Mouse (Mus musculus) megakaryocyte progenitor cell, adult 5-6 weeks (primary cell): ENCODE results near the gene Rbm44. TPM values are rescaled to one million over a fixed set of nuclear protein-coding genes. Genes with fewer than 3 reads are reported as not detected.

Experiments
- ATAC-seq: replicated peaks from 2 replicates; pipeline ENCODE4 v1.8.0; 2016; ENCODE audit warnings: mild to moderate bottlenecking, moderate TSS enrichment, inconsistent platforms; ENCODE audit not compliant: poor library complexity
- total RNA-seq, 2 experiments: library from RNA; stranded (forward) in 1 of 2; stranded (reverse) in 1 of 2; fragments of 157-497, 149-512 nt in 1 of 2; fragments of 200-1000 nt in 1 of 2; gene quantifications; 2 replicates each; pipeline versions ENCODE4 v1.2.3 to v1.2.4; 2015 to 2017

Rbm44 gene
- total RNA-seq, 2 experiments from 2014 or later = 3.9 to 6.5 TPM

DNA sequence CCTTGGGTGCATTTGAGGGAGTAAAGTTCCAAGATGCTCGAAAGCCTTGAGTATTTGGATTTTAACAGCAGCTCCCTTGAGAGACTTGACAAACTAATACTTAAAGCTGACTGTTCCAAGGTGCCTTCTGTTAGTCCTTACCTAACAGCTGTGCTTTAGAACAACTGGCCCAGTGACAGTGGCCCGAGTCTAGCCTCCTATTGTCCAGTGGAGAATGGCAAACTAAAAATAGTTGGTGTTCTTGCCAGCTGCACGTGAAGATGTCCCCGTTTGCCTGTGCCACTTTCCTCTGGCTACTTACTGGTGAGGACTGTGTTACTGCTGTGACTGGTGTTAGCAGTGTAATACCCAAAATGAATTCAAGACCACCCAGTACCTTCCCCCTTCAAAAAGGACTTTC is 32.0 kb downstream of the Rbm44 start:
- ATAC-seq = no peak

DNA sequence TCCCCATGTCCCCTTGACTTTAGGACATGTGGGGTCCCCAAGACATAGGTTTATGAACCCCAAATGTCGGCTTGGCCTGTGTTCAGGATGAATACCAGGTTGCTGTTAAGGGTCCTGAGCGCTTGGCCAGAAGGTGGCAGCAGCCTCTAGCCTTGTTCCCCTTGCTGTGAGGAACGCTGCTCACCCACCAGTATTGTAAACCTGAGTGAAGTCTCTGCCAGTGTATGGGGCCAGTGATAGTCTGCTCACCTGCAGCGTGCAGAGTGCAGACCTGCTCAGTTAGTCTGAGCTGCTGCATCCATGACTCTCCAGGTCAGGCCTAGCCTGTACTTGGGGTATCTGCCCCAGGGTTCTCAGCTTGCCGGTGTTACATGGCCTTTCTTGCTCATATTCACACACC is 34.2 kb downstream of the Rbm44 start:
- ATAC-seq = peak; percentile 68

DNA sequence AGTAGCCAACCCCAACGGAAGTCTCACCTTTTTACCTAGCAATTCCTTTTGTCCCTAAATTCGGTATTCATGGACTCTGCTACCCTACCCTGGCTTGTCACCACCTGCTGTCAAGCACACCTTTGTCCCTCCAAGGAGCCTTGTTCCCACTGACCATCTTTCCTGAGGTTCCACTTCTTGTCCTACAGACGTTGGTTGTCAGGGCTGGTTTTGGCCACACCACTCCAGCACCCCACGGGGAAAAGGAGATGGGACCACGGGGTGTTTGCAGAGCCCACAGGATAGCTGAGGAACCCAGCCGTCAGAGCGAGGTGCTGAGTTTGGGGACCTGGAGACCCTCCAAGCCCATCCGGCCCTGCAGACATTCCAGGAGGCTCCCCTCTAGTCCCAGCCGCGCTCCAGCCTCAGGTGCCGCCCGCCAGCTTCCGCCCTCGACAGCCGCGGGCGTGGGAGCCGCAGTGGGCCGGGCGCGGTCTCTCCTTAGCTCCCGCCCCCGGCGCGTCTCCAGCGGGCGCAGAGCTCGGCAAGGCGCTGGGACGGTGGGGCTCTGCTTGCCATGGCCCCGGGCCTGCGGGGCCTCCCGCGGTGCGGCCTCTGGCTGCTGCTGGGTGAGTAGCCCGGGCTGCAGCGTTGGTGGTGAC is 34.8 kb downstream of the Rbm44 start, which contains the start of gene Ramp1:
Ramp1 (plus strand) TSS at position 290 of the 641 bp plus-strand sequence.
- peak; percentile 48 for ATAC-seq

DNA sequence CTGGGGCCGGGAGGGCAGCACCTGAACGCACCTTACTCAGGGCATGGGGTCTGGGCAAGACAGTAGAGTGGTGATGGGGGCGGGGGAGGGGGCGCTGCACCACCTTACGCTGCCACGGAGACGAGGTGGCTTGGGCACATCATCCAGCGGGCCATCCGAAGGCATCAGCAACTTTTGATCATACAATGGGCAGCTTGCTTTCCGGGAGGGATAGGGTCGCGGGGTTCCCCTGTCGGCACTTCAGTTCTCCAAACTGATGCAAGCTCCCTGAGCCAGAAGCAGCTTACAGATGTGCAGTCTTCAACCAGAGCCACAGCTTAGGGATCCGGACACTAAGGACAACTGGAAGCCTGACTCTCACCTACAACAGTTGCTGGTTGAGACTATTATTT is 35.3 kb downstream of the Rbm44 start:
- ATAC-seq = 0 out of 2 replicates have a peak, but pooled peaks have one; percentile 0

DNA sequence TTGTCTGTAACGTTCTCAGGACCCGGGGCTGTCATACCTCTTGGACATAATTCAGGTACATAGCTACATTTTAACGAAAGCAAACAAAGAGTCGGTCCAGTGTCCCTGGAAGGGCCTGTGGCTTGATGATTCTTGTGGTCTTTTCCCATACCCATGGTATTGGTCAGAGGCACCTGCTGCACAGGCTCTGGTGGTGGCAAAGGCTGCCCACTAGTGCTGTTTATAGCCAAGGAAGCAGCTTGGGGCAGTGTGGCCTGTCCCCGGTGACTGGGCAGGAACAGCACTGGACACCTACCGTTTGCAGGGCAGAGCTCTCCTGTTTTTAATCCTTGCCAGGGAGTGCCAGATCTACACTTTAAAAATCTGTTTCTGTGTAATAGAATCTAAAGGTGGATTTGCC is 35.8 kb downstream of the Rbm44 start:
- no peak for ATAC-seq

DNA sequence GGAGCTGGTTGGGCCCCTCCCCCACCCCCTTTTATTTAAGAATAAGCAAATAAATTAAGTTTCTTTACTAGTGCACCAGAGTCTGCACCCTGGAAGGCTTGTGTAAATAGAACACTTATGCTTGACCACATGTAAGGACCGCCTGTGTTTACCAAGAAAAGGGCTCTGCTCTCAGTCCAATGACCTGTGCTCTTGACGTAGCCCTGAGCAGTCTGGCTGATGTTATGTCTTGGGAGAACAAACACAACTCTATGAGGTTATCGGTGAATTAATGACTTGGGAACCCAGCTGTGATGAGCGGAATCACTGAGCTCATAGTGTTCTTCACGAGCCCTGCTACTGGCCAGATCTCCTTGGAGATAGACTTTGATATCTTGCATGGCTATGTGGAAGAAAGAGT is 36.4 kb downstream of the Rbm44 start:
- ATAC-seq = no peak

DNA sequence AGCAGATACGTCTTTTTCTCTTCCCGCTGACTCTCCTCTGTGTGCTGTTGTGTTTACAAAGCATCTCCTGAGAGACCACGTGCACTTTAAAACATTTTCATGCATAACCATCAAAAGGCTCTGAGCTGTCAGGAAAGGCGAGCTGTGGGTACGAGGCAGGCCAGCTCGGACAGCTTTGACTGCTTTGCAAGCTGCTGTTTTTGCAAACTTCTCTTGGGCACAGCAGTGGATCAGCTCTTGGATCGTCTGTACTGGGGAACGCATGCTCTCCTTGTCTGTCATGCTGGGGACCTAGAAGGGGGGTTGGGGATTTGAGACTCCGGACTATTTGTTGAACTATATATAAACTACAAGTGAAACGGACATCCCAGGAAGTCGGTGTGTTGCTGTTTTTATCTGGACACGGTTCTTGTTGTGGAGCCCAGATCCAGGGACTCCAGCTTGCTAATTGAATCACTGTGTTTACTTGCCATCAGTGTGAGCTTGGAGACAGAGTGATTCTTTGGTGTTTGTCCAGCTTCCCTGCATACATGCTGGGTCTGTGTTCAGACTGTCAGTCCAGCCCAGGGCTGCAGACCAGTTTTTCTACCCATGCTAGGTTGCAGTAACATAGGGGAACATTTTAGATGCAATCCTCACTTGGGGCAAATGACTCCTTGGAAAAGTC is 37.0 kb downstream of the Rbm44 start:
- no peak for ATAC-seq

DNA sequence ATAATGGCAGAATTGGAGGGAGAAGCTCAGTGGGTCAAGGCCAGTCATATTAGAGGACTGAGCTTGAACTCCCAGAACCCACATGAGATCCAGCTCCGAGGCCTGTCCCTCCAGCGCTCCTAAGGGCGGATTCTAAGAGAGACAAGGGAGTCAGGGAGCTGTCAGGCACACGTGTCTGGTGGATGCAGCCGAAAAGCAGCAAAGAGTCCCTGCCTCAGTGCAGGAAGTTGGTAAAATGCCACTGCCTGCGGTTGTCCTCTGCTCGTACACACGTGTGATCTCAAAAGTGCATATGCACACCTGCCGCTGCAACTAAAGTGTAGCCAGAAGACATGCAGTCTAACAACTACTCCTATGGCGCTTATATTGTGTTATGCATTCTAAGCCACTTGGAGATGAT is 38.4 kb downstream of the Rbm44 start:
- ATAC-seq = no peak

DNA sequence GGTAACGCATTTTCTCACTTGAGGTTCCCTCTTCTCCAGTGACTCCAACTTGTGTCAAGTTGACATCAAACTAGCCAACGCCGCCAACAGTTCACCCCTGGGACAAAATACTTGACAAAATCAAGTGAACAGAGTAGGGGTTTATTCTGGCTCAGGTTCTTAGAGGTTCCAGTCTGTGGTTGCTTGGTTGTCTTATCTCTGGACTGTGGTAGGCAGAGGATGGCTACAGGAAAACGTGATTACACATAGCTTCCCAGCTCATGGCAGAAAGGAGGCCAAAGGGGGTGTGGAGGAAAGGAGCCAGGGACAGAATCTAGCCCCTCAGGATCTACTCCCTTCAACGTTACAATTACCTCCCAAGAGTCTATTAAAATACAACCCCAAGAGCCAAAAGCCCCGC is 41.8 kb downstream of the Rbm44 start:
- peak; percentile 18 for ATAC-seq

DNA sequence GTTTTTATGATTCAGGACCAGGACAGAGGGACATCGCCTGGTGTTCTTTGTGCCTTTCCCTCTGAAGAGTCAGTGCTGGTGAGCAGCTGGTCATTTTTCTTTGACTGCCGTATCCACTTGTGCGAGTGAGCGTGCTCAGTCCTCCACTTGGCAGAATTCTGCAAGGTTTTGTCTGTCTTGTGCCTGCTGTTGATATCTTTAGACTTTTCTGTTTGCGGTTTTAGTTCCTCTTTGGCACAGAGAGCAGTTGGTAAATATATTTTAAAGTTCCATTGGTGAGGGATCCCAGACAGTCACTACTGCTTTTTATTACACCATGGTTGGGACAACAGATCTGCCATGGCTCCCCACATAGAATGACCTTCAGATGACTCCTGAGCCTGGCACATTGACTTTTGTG is 42.4 kb downstream of the Rbm44 start:
- ATAC-seq = peak; percentile 59

DNA sequence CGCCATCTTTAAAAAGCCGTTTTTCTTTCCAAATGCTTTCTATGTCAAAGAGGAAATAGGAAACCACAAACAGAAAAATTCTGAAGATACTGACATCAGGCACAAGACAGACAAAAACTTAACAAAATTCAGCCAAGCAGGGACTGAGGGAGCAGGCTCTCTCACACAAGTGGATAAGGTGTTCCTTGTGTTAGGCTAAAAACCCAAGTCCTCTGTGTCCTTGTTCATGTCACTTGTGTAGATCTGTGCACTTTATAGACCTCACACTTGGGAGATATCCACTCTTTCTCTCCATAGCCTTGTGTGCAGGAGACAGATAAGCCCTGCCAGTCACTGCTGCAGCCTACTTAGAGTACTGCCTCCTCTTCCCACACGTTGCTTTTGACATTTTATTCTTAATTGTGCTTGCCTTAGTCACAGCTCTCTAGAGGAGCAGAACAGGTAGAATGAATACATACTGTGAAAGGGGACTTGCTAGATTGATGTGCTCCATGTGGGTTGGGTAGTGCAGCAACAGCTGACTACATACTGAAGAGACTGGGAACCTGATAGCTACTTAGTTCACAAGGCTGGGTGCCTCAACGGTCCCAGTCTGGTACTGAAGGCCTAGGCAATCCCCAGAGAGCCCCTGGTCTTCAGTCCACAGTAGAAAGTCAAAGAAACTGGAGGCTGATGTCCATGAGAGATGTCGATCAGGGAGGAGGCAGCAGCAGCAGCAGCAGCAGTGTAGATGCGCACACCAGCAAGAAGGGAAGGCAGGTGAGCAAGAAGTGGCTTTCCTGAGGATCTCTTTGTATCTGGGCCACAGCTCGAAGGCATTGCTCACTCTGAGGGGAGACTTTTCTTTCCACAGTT is 43.1 kb downstream of the Rbm44 start:
- peak; percentile 74 for ATAC-seq

DNA sequence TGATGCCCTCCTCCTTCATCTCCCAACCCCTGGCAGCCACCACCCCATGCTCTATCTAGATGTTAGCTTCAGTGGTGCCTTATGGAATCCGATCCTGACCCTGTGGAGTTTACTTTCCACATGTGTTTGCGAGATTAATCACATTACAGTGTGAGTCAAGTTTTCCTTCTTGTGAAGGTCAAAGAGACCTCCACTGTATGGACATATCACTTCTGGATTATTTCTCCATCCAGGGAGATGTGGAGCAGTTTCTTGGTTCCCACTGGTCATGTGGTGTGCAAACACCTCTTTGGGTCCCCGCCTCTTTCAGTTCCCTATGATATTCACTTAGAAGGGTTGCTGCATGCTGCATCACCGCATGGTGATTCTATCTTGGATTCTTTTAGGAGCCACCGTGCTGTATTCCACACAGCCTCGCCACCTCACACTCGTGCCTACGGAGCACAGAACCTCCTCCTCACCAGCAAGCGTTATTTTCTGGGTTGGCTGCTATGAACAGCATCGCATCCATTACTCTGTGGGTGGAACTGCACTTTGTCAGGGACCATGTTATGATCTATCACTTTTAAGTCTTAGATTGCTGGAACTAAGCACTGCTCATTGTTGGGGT is 44.1 kb downstream of the Rbm44 start:
- ATAC-seq = no peak

DNA sequence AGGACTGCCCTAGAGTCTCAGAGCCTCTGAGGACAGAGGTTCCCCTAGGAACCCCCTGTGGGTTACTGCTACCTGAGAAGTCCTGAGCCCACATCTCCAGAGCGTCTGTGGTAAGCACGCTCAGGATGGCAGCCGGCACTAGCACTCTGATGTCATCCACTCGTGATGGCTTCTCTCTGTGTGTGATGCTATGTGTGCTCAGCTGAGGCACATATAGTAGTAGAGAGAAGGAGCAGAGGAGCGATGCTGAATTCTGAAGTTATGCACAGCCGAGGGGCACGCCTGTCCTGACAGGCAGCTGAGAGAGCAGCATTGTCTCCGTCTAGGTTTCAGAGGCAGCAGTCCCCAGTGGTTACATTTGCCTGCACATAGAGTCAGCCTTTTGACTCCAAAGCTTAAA is 47.3 kb downstream of the Rbm44 start:
- ATAC-seq = no peak

DNA sequence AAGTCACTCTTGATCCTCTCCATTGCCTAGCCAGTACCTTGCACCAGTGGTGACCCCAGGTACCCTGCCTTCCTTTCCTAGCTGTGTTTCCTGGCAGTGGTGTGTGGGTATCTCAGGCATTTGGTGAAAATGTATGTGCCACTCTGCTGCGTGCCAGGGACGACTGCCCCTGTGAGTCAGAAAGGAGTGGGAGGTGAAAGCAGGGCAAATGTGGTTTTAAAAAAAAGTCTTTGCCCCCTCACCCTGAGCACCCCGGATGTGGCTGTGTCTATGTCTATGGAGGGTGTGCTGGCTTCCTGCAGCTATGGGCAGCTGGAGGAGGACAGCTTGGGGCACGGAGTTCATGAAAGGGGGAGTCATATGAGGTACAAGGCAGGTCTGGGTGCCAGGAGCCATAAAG is 48.4 kb downstream of the Rbm44 start:
- no peak for ATAC-seq

DNA sequence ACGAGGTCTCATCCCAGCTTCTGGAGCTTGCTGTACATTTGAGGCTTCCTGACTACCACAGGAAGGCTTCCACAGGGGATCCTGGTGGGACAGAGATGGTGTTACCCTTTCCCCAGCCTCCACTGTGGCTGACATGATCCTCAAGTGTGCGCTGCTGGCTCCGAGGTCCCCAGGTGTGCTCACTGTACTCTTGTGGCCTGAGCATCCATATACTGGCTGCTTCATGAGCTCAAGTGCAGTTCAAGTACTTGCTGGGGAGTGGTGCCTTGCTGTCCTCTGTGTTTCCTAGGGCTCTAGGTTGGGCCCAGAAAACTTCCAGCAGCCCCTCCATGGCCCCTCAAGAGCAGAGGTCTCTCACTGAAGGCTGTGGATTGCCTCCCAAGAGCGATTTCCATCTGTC is 48.8 kb downstream of the Rbm44 start:
- ATAC-seq = no peak

DNA sequence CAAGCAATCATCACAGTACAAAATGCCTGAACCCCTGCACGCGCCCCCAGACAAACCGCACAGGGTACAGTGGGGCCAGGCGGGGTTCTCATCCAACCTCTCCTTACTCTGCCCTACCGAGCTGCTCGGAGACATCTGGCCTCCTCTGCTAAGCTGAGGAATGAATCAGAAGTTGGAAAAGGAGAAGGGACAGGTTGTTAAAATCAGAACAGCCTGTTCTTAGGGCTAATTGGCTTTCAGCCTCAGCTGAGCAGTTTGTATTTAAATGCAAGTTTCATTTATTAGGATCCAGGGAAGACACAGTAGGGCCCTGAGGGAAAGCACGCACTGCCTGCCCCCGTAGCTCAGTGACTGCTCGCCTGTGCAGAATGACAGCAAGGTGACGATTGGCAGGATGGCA is 54.9 kb downstream of the Rbm44 start:
- no peak for ATAC-seq

DNA sequence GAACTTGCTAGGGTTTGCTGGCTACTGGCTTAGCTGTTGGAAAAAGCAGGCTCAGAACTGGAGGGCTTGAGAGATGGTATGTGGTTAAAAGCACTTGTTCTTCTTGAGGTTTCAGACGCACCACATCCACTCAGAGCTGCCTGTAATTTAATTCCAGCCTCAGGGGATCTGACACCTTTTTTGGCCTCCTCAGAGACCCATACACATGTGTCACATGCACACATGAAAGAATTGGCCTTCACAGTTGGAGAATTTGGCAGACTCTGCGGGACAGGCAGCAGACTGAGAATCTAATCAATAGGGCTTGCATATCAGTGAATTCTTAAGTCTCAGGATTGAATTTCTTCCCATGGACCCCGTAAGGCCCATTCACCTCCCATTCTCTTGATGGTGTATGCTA is 56.2 kb downstream of the Rbm44 start:
- ATAC-seq = no peak

DNA sequence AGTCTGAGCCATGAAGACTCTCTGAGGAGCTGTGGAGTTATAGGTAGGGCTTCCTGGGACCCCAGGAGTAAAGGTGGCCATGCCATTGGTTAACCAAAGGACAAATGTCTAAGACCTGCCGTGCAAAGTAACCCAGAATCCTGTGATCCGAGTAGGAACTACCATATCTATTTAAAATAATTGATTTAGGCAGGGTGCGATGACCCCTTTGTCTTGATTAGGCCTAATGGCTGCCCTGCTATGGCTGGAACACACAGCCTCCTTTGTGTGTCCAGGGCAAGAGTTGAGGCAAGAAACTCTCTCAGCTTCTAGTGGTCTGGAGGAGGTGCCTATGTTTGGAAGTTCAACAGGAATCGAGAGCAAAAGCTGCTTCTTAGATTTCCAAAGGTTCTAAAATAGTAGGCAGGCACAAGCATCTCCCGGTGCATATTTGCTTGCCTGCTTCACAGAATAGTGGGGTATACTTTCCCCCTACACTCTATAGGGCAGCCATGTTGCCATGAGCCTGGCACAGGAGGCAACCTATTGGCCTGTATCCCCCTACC is 59.4 kb downstream of the Rbm44 start:
- no peak for ATAC-seq

DNA sequence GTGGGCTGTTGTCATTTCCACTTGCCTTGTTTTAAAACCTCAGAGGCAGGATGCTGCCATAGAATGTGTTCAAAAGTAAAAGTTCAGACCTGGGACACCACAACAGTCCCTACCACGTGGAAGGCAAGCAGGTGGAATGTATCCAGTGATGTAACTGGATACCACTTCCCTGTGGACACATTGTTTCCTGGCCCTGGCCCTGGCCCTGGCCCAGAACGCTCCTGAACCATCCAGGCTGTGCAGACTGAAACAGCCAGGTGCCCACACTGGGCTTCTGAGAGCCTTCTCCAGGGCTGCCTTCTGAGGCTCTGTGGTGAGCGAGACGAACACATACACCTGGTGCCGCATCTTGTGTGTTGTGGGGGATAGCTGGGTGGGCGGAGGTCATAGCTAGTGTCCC is 60.8 kb downstream of the Rbm44 start:
- no peak for ATAC-seq

DNA sequence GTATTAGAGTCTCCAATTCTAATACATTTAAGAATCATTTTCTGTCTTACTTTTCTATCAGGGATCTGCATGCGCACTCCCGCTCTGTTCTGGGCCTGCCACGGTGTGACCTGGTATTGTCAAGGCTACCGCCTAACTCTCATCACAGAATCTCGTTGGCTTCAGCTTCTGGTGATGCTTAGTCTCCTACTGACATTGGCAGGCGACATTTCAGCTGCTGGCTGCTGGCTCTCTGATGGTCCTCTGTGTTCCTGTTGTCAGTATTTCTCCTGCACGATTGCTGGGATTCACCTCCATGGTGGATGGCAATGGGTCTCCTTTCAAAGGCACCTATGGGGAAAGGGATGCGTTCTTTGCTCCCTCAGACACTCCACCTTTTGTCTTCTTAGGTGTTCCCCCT is 61.4 kb downstream of the Rbm44 start:
- no peak for ATAC-seq

DNA sequence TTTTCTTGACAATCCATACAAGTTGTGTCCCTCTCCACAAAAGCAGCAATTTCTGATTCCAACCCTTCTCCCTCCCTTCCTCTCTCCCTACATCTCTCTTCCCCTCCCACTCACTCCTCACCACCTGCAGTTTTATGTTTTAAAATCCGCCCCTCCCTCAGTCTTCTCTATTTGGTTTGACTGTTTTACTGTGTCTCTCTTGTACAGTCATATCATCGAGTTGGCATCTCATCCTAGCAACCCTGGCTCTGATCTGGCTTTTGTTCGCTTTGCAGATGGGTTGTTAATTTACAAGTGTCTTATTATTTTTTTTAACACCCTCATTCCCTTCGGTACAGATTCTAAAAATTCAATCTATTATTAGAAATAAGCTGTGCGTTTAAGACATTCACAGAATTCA is 62.0 kb downstream of the Rbm44 start:
- no peak for ATAC-seq
